9 mouse cellular contexts compared by ENCODE assay signal in genomic region chr2:27513861-27514260, GRCm38 (mm10). TPM values are rescaled to one million over a fixed set of nuclear protein-coding genes. Genes with fewer than 3 reads are reported as not detected.
DNase-seq lines count a peak whose midpoint lies in the region; ATAC-seq and TF ChIP-seq lines count a peak whose summit lies in the region.
"Had no signal": no experiment of that assay in that cellular context is flagged by ENCODE, and none has a peak within 500 bp of the region (broad histone marks: within the 10 kb centered on the region; RNA-seq: fewer than 3 reads in every experiment).

No protein-coding gene starts in this region.

- no peaks in the 10 kb centered on the region for H3K9me3 ChIP-seq in lung, embryonic 15.5 days
- no peaks in the 10 kb centered on the region for H3K9me3 ChIP-seq in embryonic facial prominence, embryonic 12.5 days
- H3K9me3 ChIP-seq in hindbrain, postnatal 0 days (ENCODE audit: low read length) = no peaks in the 10 kb centered on the region

- no peak for TF ChIP-seq CTCF in hindbrain, postnatal 0 days (IDR thresholded peaks at IDR 0.05; ENCODE audit: low read depth)

- no peak for TF ChIP-seq POLR2A in myocyte (IDR thresholded peaks at IDR 0.05; ENCODE audit: insufficient read length, low read depth)

- no peak overlapping the region for H3ac ChIP-seq in myocyte (ENCODE audit: control insufficient read depth, insufficient read length)

- DNase-seq in lung, postnatal 36 days = no peak
- DNase-seq in hindbrain, postnatal 0 days (ENCODE audit: low spot score) = no peak
- no peak for DNase-seq in cerebellum, postnatal 36 days
- no peak for DNase-seq in left cerebral cortex, adult 9 months (ENCODE audit: low spot score in 2 of 2)
- DNase-seq: thymus, postnatal 36 days had no signal

- peak overlapping the region; percentile 92 for H3K27ac ChIP-seq in lung, embryonic 15.5 days
- H3K27ac ChIP-seq in embryonic facial prominence, embryonic 12.5 days = peak overlapping the region; percentile 87
- peak overlapping the region; percentile 86 for H3K27ac ChIP-seq in hindbrain, postnatal 0 days

- peaks cover 8% of the 10 kb centered on the region; the same call in 1 of the 2 replicates for H3K36me3 ChIP-seq in lung, embryonic 15.5 days
- H3K36me3 ChIP-seq in embryonic facial prominence, embryonic 12.5 days = peaks cover 4% of the 10 kb centered on the region; the same call in 1 of the 2 replicates
- H3K36me3 ChIP-seq in hindbrain, postnatal 0 days (ENCODE audit: insufficient read depth, low read length) = no peaks in the 10 kb centered on the region
- H3K36me3 ChIP-seq in myocyte (ENCODE audit: control insufficient read depth, insufficient read depth) = peaks cover 5% of the 10 kb centered on the region

- H3K4me1 ChIP-seq in lung, embryonic 15.5 days = peaks cover 28% of the 10 kb centered on the region
- peaks cover 27% of the 10 kb centered on the region for H3K4me1 ChIP-seq in embryonic facial prominence, embryonic 12.5 days
- H3K4me1 ChIP-seq in hindbrain, postnatal 0 days (ENCODE audit: insufficient read depth, low read length) = peaks cover 18% of the 10 kb centered on the region

- peak overlapping the region; percentile 88 for H3K4me2 ChIP-seq in lung, embryonic 15.5 days
- H3K4me2 ChIP-seq in embryonic facial prominence, embryonic 12.5 days (replicated peaks) = peak overlapping the region; percentile 97
- peak overlapping the region; percentile 70 for H3K4me2 ChIP-seq in hindbrain, postnatal 0 days (ENCODE audit: low read depth, low read length)
- peak overlapping the region; percentile 78 for H3K4me2 ChIP-seq in myocyte (ENCODE audit: low read depth)

- 57% methylated on average over 5 of the region's 5 CpGs for WGBS in lung, embryonic 15.5 days
- WGBS in embryonic facial prominence, embryonic 12.5 days = 71% methylated on average over 5 of the region's 5 CpGs
- 66% methylated on average over 5 of the region's 5 CpGs for WGBS in hindbrain, postnatal 0 days

- peak overlapping the region; percentile 96 for H3K9ac ChIP-seq in lung, embryonic 15.5 days
- peak overlapping the region; percentile 94 for H3K9ac ChIP-seq in embryonic facial prominence, embryonic 12.5 days
- H3K9ac ChIP-seq in hindbrain, postnatal 0 days (replicated peaks; ENCODE audit: low read length) = peak overlapping the region; percentile 87

- peaks cover 37% of the 10 kb centered on the region for H3K79me2 ChIP-seq in myocyte (ENCODE audit: control insufficient read depth, insufficient read depth)

- H3K27me3 ChIP-seq in lung, embryonic 15.5 days = no peaks in the 10 kb centered on the region
- no peaks in the 10 kb centered on the region for H3K27me3 ChIP-seq in embryonic facial prominence, embryonic 12.5 days
- H3K27me3 ChIP-seq in hindbrain, postnatal 0 days (ENCODE audit: insufficient read depth, low read length) = no peaks in the 10 kb centered on the region
- H3K27me3 ChIP-seq in myocyte (ENCODE audit: control insufficient read depth, insufficient read depth, insufficient read length) = no peaks in the 10 kb centered on the region

- peak overlapping the region; percentile 97 for H3K4me3 ChIP-seq in lung, embryonic 15.5 days
- H3K4me3 ChIP-seq in embryonic facial prominence, embryonic 12.5 days = peak overlapping the region; percentile 90
- H3K4me3 ChIP-seq in hindbrain, postnatal 0 days (ENCODE audit: low read length) = peak overlapping the region; percentile 84
- peak overlapping the region; percentile 84 for H3K4me3 ChIP-seq in myocyte

- ATAC-seq in lung, embryonic 15.5 days (ENCODE audit: borderline replicate concordance, extremely low read depth, low FRiP score, low TSS enrichment) = no peak
- no peak for ATAC-seq in embryonic facial prominence, embryonic 12.5 days (ENCODE audit: insufficient number of reproducible peaks, insufficient read depth, low FRiP score, low TSS enrichment)
- no peak for ATAC-seq in hindbrain, postnatal 0 days
- no peak for ATAC-seq in megakaryocyte progenitor cell, adult 5-6 weeks (replicated peaks; ENCODE audit: poor library complexity)

TF ChIP-seq in myocyte, 11 proteins besides CTCF, POLR2A, EP300 and RAD21:
- TF ChIP-seq POLR2AphosphoS2 (IDR thresholded peaks at IDR 0.05; ENCODE audit: insufficient read length, low read depth) = no peak
- TF ChIP-seq SRF (IDR thresholded peaks at IDR 0.05; ENCODE audit: control insufficient read depth, insufficient read length, low read depth) = no peak
- no peak for TF ChIP-seq MAX (IDR thresholded peaks at IDR 0.05; ENCODE audit: low read depth)
- TF ChIP-seq USF1 (IDR thresholded peaks at IDR 0.05; ENCODE audit: low read depth) = no peak
- TF ChIP-seq MYOG (IDR thresholded peaks at IDR 0.05; ENCODE audit: control insufficient read depth in 1 of 3, insufficient read depth in 1 of 3, insufficient read length in 2 of 3, low read depth in 2 of 3) = no peak
- no peak for TF ChIP-seq MYOD1 (IDR thresholded peaks at IDR 0.05; ENCODE audit: control insufficient read depth in 1 of 3, insufficient read length in 2 of 3, low read depth in 2 of 3)
- no peak for TF ChIP-seq TCF3 (IDR thresholded peaks at IDR 0.05; ENCODE audit: insufficient read length, low read depth)
- TF ChIP-seq CEBPB (IDR thresholded peaks at IDR 0.05; ENCODE audit: insufficient read depth, poor library complexity, severe bottlenecking) = no peak
- no peak for TF ChIP-seq TCF12 (IDR thresholded peaks at IDR 0.05; ENCODE audit: insufficient read depth, poor library complexity, severe bottlenecking)
- TF ChIP-seq E2F4 (IDR thresholded peaks at IDR 0.05; ENCODE audit: insufficient read depth) = no peak
- no peak for TF ChIP-seq REST (IDR thresholded peaks at IDR 0.05; ENCODE audit: insufficient read depth, insufficient read length)
TF ChIP-seq in myocyte: peak in this region for 0.

RNA-seq across cellular contexts. Expression of gene Wdr5, which starts 1.1 kb away (rescaled TPM):
- polyA plus RNA-seq in lung, embryonic 15.5 days (2015; fragmentation: Nextera tagmentation; extraction: Ambion mirVana) = 60.4 and 61.2 TPM in 2 replicates
- polyA plus RNA-seq in embryonic facial prominence, embryonic 12.5 days (2016; fragmentation: Nextera tagmentation; extraction: Ambion mirVana) = 66.7 and 66.8 TPM in 2 replicates
- total RNA-seq in hindbrain, postnatal 0 days (2014; rRNA removed) = 46.1 and 51.9 TPM in 2 replicates
- polyA plus RNA-seq in hindbrain, postnatal 0 days (2015; fragmentation: Nextera tagmentation; extraction: Ambion mirVana) = 34.5 and 35.1 TPM in 2 replicates
- polyA plus RNA-seq in myocyte (2012; fragmentation: generic; extraction: Trizol) = 34.8 TPM
- 36.7 and 37.2 TPM in 2 replicates for total RNA-seq in megakaryocyte progenitor cell, adult 5-6 weeks (2015)
- 85.6 and 87.3 TPM in 2 replicates for total RNA-seq in megakaryocyte progenitor cell, adult 5-6 weeks (2017)

RNA-seq across cellular contexts. Expression of gene Brd3, which starts 6.4 kb away (rescaled TPM):
- polyA plus RNA-seq in lung, embryonic 15.5 days (2015; fragmentation: Nextera tagmentation; extraction: Ambion mirVana) = 89.1 and 90.0 TPM in 2 replicates
- polyA plus RNA-seq in embryonic facial prominence, embryonic 12.5 days (2016; fragmentation: Nextera tagmentation; extraction: Ambion mirVana) = 128 and 144 TPM in 2 replicates
- 33.7 TPM in 2 replicates for total RNA-seq in hindbrain, postnatal 0 days (2014; rRNA removed)
- 84.0 and 95.5 TPM in 2 replicates for polyA plus RNA-seq in hindbrain, postnatal 0 days (2015; fragmentation: Nextera tagmentation; extraction: Ambion mirVana)
- 26.8 TPM for polyA plus RNA-seq in myocyte (2012; fragmentation: generic; extraction: Trizol)
- total RNA-seq in megakaryocyte progenitor cell, adult 5-6 weeks (2015) = 52.4 and 54.7 TPM in 2 replicates
- 26.7 and 29.4 TPM in 2 replicates for total RNA-seq in megakaryocyte progenitor cell, adult 5-6 weeks (2017)
